Mouse (Mus musculus) CH12.LX (cell line): ENCODE measurements around the gene Ror1. TPM values are rescaled to one million over a fixed set of nuclear protein-coding genes. Genes with fewer than 3 reads are reported as not detected.

Experiments
- DNase-seq: peaks from one replicate; pipeline ENCODE4 v3.0.0-alpha.2; 2013; ENCODE audit errors: extremely low read depth
- H3K27ac ChIP-seq: 2 replicates; pipeline ENCODE4 v1.5.1; 2012; ENCODE audit warnings: low read depth, mild to moderate bottlenecking, control low read depth, moderate library complexity; ENCODE audit not compliant: insufficient read depth
- H3K27me3 ChIP-seq: replicated peaks from 2 replicates; pipeline ENCODE3; 2012; ENCODE audit warnings: inconsistent platforms
- H3K36me3 ChIP-seq, 2 experiments: replicated peaks in 1 of 2; 2 replicates each; pipeline versions ENCODE3 to v1.6.1; 2012; ENCODE audit warnings: inconsistent platforms in 1 of 2, low read length in 1 of 2, mild to moderate bottlenecking in 1 of 2, mixed read lengths in 1 of 2, moderate library complexity in 1 of 2; ENCODE audit not compliant: control insufficient read depth in 1 of 2, insufficient read depth in 1 of 2
- H3K4me1 ChIP-seq, 2 experiments: 2 replicates each; pipeline ENCODE4 v1.6.1; 2012; ENCODE audit warnings: inconsistent platforms in 1 of 2, moderate library complexity in 1 of 2; ENCODE audit not compliant: insufficient read depth in 2 of 2, control insufficient read depth in 1 of 2
- H3K4me2 ChIP-seq: 2 replicates; pipeline ENCODE4 v1.6.1; 2012; ENCODE audit warnings: low read depth, mild to moderate bottlenecking, control low read depth; ENCODE audit not compliant: poor library complexity, insufficient read depth, severe bottlenecking
- H3K4me3 ChIP-seq, 3 experiments: fragments of 150-350 bp in 1 of 3; sonication (generic) in 1 of 3; replicated peaks in 1 of 3; 2 replicates each; pipeline versions ENCODE3 to v1.5.1; 2011 to 2012; ENCODE audit warnings: low read depth in 2 of 3, low read length in 2 of 3, mild to moderate bottlenecking in 2 of 3, moderate library complexity in 2 of 3, control low read depth in 1 of 3, improper control_type of control experiment in 1 of 3, inconsistent platforms in 1 of 3, mixed read lengths in 1 of 3; ENCODE audit not compliant: poor library complexity in 1 of 3
- H3K79me2 ChIP-seq: replicated peaks from 2 replicates; pipeline ENCODE4 v1.6.1; 2012; ENCODE audit warnings: mild to moderate bottlenecking, moderate library complexity; ENCODE audit not compliant: control insufficient read depth, poor library complexity, insufficient read depth, severe bottlenecking; ENCODE audit errors: extremely low read depth
- H3K9ac ChIP-seq: 2 replicates; pipeline ENCODE4 v1.6.1; 2012; ENCODE audit warnings: low read depth, mild to moderate bottlenecking, control low read depth, moderate library complexity; ENCODE audit not compliant: insufficient read depth
- H3K9me3 ChIP-seq: replicated peaks from 2 replicates; pipeline ENCODE3; 2012; ENCODE audit warnings: low read length, inconsistent platforms, mixed read lengths
- BHLHE40 ChIP-seq: IDR thresholded peaks from 2 replicates; pipeline ENCODE4 v1.6.1; 2011; ENCODE audit warnings: mild to moderate bottlenecking, low read depth, low read length, improper control_type of control experiment
- CHD1 ChIP-seq: IDR thresholded peaks from 2 replicates; pipeline ENCODE4 v1.6.1; 2012; ENCODE audit warnings: low read depth, low read length, improper control_type of control experiment, inconsistent platforms
- CHD2 ChIP-seq: IDR thresholded peaks from 2 replicates; pipeline ENCODE4 v1.6.1; 2011; ENCODE audit warnings: low read length, improper control_type of control experiment
- E2F4 ChIP-seq: IDR thresholded peaks from 2 replicates; pipeline ENCODE4 v1.6.1; 2011; ENCODE audit warnings: low read depth, low read length, improper control_type of control experiment; ENCODE audit not compliant: insufficient replicate concordance
- EP300 ChIP-seq: IDR thresholded peaks from 2 replicates; pipeline ENCODE4 v1.6.1; 2011; ENCODE audit warnings: low read length, improper control_type of control experiment
- ETS1 ChIP-seq: conservative IDR thresholded peaks from 2 replicates; pipeline ENCODE4 v1.6.1; 2012; ENCODE audit warnings: low read depth, mild to moderate bottlenecking, inconsistent platforms, low read length, improper control_type of control experiment, moderate library complexity
- JUN ChIP-seq: IDR thresholded peaks from 2 replicates; pipeline ENCODE4 v1.6.1; 2011; ENCODE audit warnings: low read depth, mild to moderate bottlenecking, low read length, improper control_type of control experiment, moderate library complexity; ENCODE audit not compliant: insufficient read depth
- JUND ChIP-seq: conservative IDR thresholded peaks from 2 replicates; pipeline ENCODE4 v1.6.1; 2011; ENCODE audit warnings: low read depth, low read length, improper control_type of control experiment
- MAZ ChIP-seq: IDR thresholded peaks from 2 replicates; pipeline ENCODE4 v1.6.1; 2012; ENCODE audit warnings: low read depth, mild to moderate bottlenecking, inconsistent platforms, low read length, improper control_type of control experiment, moderate library complexity
- MXI1 ChIP-seq: IDR thresholded peaks from 2 replicates; pipeline ENCODE4 v1.6.1; 2011; ENCODE audit warnings: mild to moderate bottlenecking, low read depth, low read length, improper control_type of control experiment
- MYC ChIP-seq: IDR thresholded peaks from 2 replicates; pipeline ENCODE4 v1.6.1; 2011; ENCODE audit warnings: low read depth, mild to moderate bottlenecking, improper control_type of control experiment, low read length
- NELFE ChIP-seq: IDR thresholded peaks from 2 replicates; pipeline ENCODE4 v1.6.1; 2011; ENCODE audit warnings: low read depth, low read length, improper control_type of control experiment
- NRF1 ChIP-seq: IDR thresholded peaks from 2 replicates; pipeline ENCODE4 v1.6.1; 2014; ENCODE audit warnings: low read depth, mild to moderate bottlenecking, inconsistent platforms, low read length, improper control_type of control experiment, moderate library complexity
- PAX5 ChIP-seq: IDR thresholded peaks from 2 replicates; pipeline ENCODE4 v1.6.1; 2012; ENCODE audit warnings: low read length, inconsistent platforms, mixed read lengths
- POLR2A ChIP-seq: IDR thresholded peaks from 2 replicates; pipeline ENCODE4 v1.6.1; 2011; ENCODE audit warnings: low read depth, mild to moderate bottlenecking, improper control_type of control experiment, low read length
- POLR2AphosphoS2 ChIP-seq: IDR thresholded peaks from 2 replicates; pipeline ENCODE4 v1.6.1; 2011; ENCODE audit warnings: low read depth, low read length, improper control_type of control experiment
- RAD21 ChIP-seq: IDR thresholded peaks from 2 replicates; pipeline ENCODE4 v1.6.1; 2011; ENCODE audit warnings: low read depth, mild to moderate bottlenecking, low read length, improper control_type of control experiment, moderate library complexity
- RCOR1 ChIP-seq: conservative IDR thresholded peaks from 2 replicates; pipeline ENCODE4 v1.6.1; 2012; ENCODE audit warnings: low read depth, mild to moderate bottlenecking, inconsistent platforms, low read length, improper control_type of control experiment
- TBP ChIP-seq: conservative IDR thresholded peaks from 2 replicates; pipeline ENCODE4 v1.6.1; 2011; ENCODE audit warnings: low read depth, low read length, improper control_type of control experiment
- TCF12 ChIP-seq: IDR thresholded peaks from 2 replicates; pipeline ENCODE4 v1.6.1; 2014; ENCODE audit warnings: low read depth, mild to moderate bottlenecking, inconsistent platforms, low read length, improper control_type of control experiment
- UBTF ChIP-seq: IDR thresholded peaks from 2 replicates; pipeline ENCODE4 v1.6.1; 2012; ENCODE audit warnings: low read depth, mild to moderate bottlenecking, inconsistent platforms, low read length, improper control_type of control experiment, moderate library complexity
- USF1 ChIP-seq: IDR thresholded peaks from 2 replicates; pipeline ENCODE4 v1.6.1; 2014; ENCODE audit warnings: low read depth, mild to moderate bottlenecking, inconsistent platforms, low read length, improper control_type of control experiment
- USF2 ChIP-seq: conservative IDR thresholded peaks from 2 replicates; pipeline ENCODE4 v1.6.1; 2011; ENCODE audit warnings: low read depth, low read length, improper control_type of control experiment
- ZC3H11A ChIP-seq: IDR thresholded peaks from 2 replicates; pipeline ENCODE4 v1.6.1; 2012; ENCODE audit warnings: low read depth, mild to moderate bottlenecking, inconsistent platforms, low read length, improper control_type of control experiment
- ZKSCAN1 ChIP-seq: IDR thresholded peaks from 2 replicates; pipeline ENCODE4 v1.6.1; 2012; ENCODE audit warnings: low read depth, inconsistent platforms, low read length, improper control_type of control experiment, borderline replicate concordance
- ZMIZ1 ChIP-seq: IDR thresholded peaks from 2 replicates; pipeline ENCODE4 v1.6.1; 2012; ENCODE audit warnings: low read depth, mild to moderate bottlenecking, inconsistent platforms, low read length, improper control_type of control experiment
- ZNF384 ChIP-seq: IDR thresholded peaks from 2 replicates; pipeline ENCODE4 v1.6.1; 2012; ENCODE audit warnings: low read depth, low read length, improper control_type of control experiment, inconsistent platforms
- dilution Hi-C: fragments of 300-500 bp; cut with MboI; formaldehyde crosslinking; loops from 2 replicates; pipeline ENCODE4 v1.14.3; 2020; ENCODE audit warnings: low sequenced_read_pairs; ENCODE audit not compliant: extremely low pct_unique_long_range_greater_than_20kb, extremely low pct_ligation_motif_present
- in situ Hi-C: fragments of 300-500 bp; cut with MboI; formaldehyde crosslinking; loops from 3 replicates; pipeline ENCODE4 v1.14.3; 2019; ENCODE audit warnings: low sequenced_read_pairs, low pct_ligation_motif_present, low pct_unique_long_range_greater_than_20kb, mixed read lengths
- polyA plus RNA-seq: library from polyadenylated mRNA; unstranded; fragments of >175 nt; gene quantifications from 2 replicates; pipeline ENCODE4 v1.2.1, GENCODE M21; 2012; ENCODE audit warnings: low read depth; ENCODE audit not compliant: insufficient read length
- total RNA-seq, 2 experiments: library from RNA; depleted of rRNA; stranded (reverse); fragments of 300-350 nt in 1 of 2; fragments of >200 nt in 1 of 2; gene quantifications; 2 replicates each; pipeline ENCODE4 v1.2.3; 2012 to 2014

The Ror1 gene
- total and polyA plus RNA-seq, 3 experiments = not detected

DNA sequence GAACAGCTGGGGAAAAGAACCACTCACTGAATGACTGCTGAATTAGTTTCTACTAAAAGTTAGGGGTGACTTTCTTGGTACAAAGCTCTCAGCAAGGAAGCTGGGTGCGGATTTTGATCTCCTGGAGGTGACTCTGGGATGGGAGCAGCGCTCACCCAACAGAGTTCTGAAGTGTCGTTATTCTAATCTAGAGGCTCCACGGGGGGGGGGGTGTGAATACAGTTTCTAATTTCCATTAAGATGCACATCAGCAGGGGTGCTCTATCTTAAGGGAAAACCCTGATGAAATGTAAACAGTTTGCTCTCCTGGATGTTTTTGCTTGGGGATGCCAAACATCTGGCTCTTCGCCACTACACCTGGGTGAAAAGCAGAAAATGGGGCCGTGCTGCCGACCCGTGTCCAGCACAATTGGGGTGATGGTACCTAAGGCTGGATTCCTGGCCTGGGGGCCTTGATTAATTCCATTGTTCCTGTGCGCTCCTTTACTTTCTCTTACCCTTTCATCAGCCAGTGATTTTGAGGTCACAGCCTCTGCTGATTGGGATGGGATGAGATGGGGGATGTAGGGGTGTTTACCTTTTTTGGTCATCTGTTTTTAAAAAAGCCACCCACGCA is 1.9 kb downstream of the Ror1 start:
- TF ChIP-seq MYC (no peak), ZNF384 (no peak), JUN (no peak), RAD21 (no peak), NELFE (no peak), USF2 (no peak), MXI1 (no peak), RCOR1 (no peak), EP300 (no peak), NRF1 (no peak), ETS1 (no peak), E2F4 (no peak), POLR2A (no peak), ZC3H11A (no peak), POLR2AphosphoS2 (no peak), USF1 (no peak)
- H3K4me2 ChIP-seq = no peak overlapping the region
- dilution Hi-C loops = no loop called here
- no peak overlapping the region for H3K9ac ChIP-seq
- no peaks in the 10 kb centered on the region for H3K4me1 ChIP-seq
- no peak overlapping the region for H3K4me3 ChIP-seq
- no peaks in the 10 kb centered on the region for H3K79me2 ChIP-seq
- no peaks in the 10 kb centered on the region for H3K36me3 ChIP-seq
- peaks cover 2% of the 10 kb centered on the region for H3K9me3 ChIP-seq
- no peak for DNase-seq
- no peaks in the 10 kb centered on the region for H3K27me3 ChIP-seq
- no peak overlapping the region for H3K27ac ChIP-seq
- in situ Hi-C loops = no loop called here

DNA sequence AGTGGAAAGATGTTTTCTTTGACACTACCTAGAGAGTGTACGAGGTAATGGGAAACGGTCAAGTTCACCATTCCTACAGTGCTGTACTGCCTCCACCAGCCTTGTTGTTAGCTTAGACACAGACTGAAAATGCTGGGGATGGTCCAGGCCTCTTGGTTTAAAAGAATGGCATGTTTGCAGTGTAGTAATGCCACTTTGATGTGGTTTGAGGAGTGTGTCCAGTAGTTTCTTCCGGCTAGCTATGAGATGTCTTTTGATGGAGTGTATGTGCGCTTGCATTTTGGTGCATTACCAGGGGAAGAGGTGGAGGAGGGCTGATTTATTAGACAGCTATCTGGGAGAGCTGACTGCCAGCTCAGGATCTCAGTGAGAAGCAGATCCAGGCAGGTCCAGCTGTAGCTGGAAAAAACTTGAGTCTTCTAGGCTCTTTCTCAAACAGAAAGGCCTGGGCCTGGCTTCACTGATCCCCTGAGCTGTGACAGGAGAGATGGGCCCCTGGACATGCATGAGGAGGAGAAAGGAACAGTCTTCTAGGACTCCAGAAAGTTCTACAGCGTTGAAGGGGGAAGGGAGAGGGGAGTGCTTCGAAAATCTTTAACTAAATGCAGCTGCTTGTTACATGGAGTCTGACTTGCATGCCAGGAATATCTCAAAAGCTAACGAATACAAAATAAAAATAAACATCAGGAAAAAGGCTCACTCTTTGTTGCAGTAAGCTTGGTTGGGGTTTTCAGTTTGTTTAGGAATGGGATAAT is 5.7 kb downstream of the Ror1 start:
- TF ChIP-seq CHD2 = no peak
- no peak for TF ChIP-seq BHLHE40
- no peak for TF ChIP-seq TCF12
- TF ChIP-seq CHD1 = no peak
- TF ChIP-seq MAZ = no peak
- no peak for TF ChIP-seq NELFE
- no peak for TF ChIP-seq JUN
- TF ChIP-seq RCOR1 = no peak
- no peak for TF ChIP-seq POLR2AphosphoS2
- TF ChIP-seq RAD21 = no peak
- TF ChIP-seq TBP = no peak
- TF ChIP-seq E2F4 = no peak
- no peak for TF ChIP-seq NRF1
- TF ChIP-seq POLR2A = no peak
- TF ChIP-seq ETS1 = no peak
- no peak for TF ChIP-seq ZMIZ1
- no peak for TF ChIP-seq JUND
- TF ChIP-seq PAX5 = no peak
- TF ChIP-seq ZKSCAN1 = no peak
- no peak for TF ChIP-seq UBTF
- H3K4me2 ChIP-seq = no peak overlapping the region

More for the DNA sequence above, 5.7 kb downstream of the Ror1 start:
- dilution Hi-C loops = no loop called here
- Histone ChIP-seq H3K9ac (no peak overlapping the region), H3K9me3 (no peaks in the 10 kb centered on the region), H3K4me3 (no peak overlapping the region), H3K27me3 (no peaks in the 10 kb centered on the region), H3K4me1 (no peaks in the 10 kb centered on the region), H3K79me2 (no peaks in the 10 kb centered on the region), H3K27ac (no peak overlapping the region), H3K36me3 (no peaks in the 10 kb centered on the region)
- no peak for DNase-seq
- in situ Hi-C loops = no loop called here
